In genomic region chr9:80280724-80281123, GRCm38 (mm10) we compare ENCODE assay signal across 34 mouse cellular contexts.
"Had no signal": no experiment of that assay in that cellular context is flagged by ENCODE, and none has a peak within 500 bp of the region (broad histone marks: within the 10 kb centered on the region; RNA-seq: fewer than 3 reads in every experiment).

No protein-coding gene starts in this region.

- H3K27ac ChIP-seq: heart, adult 2 months; heart, embryonic 10.5 days; heart, embryonic 13.5 days; heart, embryonic 15.5 days; hindbrain, embryonic 10.5 days; hindbrain, embryonic 12.5 days; hindbrain, embryonic 13.5 days; hindbrain, embryonic 14.5 days; hindbrain, embryonic 15.5 days; hindbrain, postnatal 0 days; intestine, embryonic 15.5 days; kidney, embryonic 15.5 days; kidney, postnatal 0 days; layer of hippocampus, adult 2 months had no signal

- DNase-seq: heart, adult 2 months; heart, postnatal 10 days; heart, postnatal 14 days; heart, postnatal 36 days; heart, postnatal 4 days; kidney, adult 11 months; kidney, adult 18-20 months; kidney, adult 2 months; kidney, adult 8-10 months; kidney, adult 9 months; kidney, postnatal 10 days; kidney, postnatal 14 days; kidney, postnatal 25 days; kidney, postnatal 36 days; kidney, postnatal 4 days; layer of hippocampus, adult 9-11 months had no signal

- H3K4me2 ChIP-seq: heart, embryonic 11.5 days; heart, embryonic 12.5 days; heart, embryonic 13.5 days; heart, embryonic 15.5 days; hindbrain, embryonic 12.5 days; hindbrain, embryonic 13.5 days; hindbrain, embryonic 14.5 days; hindbrain, embryonic 15.5 days; intestine, embryonic 15.5 days; kidney, embryonic 15.5 days had no signal

- H3K4me1 ChIP-seq: heart, embryonic 15.5 days; hindbrain, embryonic 12.5 days; hindbrain, embryonic 13.5 days; hindbrain, embryonic 15.5 days; intestine, embryonic 15.5 days; kidney, embryonic 15.5 days had no signal

- H3K36me3 ChIP-seq: hindbrain, embryonic 12.5 days; hindbrain, embryonic 15.5 days had no signal

- H3K9me3 ChIP-seq: heart, embryonic 10.5 days; heart, embryonic 12.5 days; heart, embryonic 15.5 days; hindbrain, embryonic 10.5 days; hindbrain, embryonic 12.5 days; hindbrain, embryonic 13.5 days; hindbrain, embryonic 15.5 days; intestine, embryonic 15.5 days; kidney, embryonic 15.5 days had no signal

- H3K9ac ChIP-seq: heart, embryonic 12.5 days; heart, embryonic 13.5 days; heart, embryonic 15.5 days; hindbrain, embryonic 12.5 days; hindbrain, embryonic 13.5 days; hindbrain, embryonic 14.5 days; hindbrain, embryonic 15.5 days; intestine, embryonic 15.5 days; kidney, embryonic 15.5 days had no signal

- ATAC-seq: hindbrain, embryonic 16.5 days; hindbrain, postnatal 0 days; intestine, embryonic 15.5 days; intestine, embryonic 16.5 days; intestine, postnatal 0 days had no signal

- H3K4me3 ChIP-seq: heart, adult 2 months; heart, embryonic 10.5 days; heart, embryonic 12.5 days; heart, embryonic 13.5 days; heart, embryonic 15.5 days; hindbrain, embryonic 10.5 days; hindbrain, embryonic 12.5 days; hindbrain, embryonic 13.5 days; hindbrain, embryonic 15.5 days; intestine, embryonic 15.5 days; kidney, embryonic 15.5 days; layer of hippocampus, adult 2 months had no signal

- H3K27me3 ChIP-seq: heart, embryonic 12.5 days; heart, embryonic 13.5 days; heart, embryonic 15.5 days; hindbrain, embryonic 12.5 days; hindbrain, embryonic 13.5 days; hindbrain, embryonic 15.5 days; intestine, embryonic 15.5 days; kidney, embryonic 15.5 days had no signal
